Mouse (Mus musculus): ENCODE measurements around the gene Myom3. TPM values are rescaled to one million over a fixed set of nuclear protein-coding genes. Genes with fewer than 3 reads are reported as not detected.
A peak's percentile ranks its signal among the peaks of the same experiment; 100 is the strongest.

Gene Myom3
- total RNA-seq, 2 experiments from 2014 or later: 1.4 to 1.5 TPM

- DNase-seq (ENCODE audit: low spot score in 2 of 2): no peak
Measured at GRCm38 (mm10) chr4:135804169-135804568, 44.7 kb downstream of the Myom3 start.

GRCm38 (mm10) chr4:135814896-135815295 lies 55.4 kb downstream of the Myom3 start:
- no peak for DNase-seq (ENCODE audit: low spot score in 2 of 2)

GRCm38 (mm10) chr4:135816905-135817622 lies 57.5 kb downstream of the Myom3 start:
- peak; percentile 34 to 35 for DNase-seq (ENCODE audit: low spot score in 2 of 2)

GRCm38 (mm10) chr4:135818366-135818765 lies 58.9 kb downstream of the Myom3 start:
- DNase-seq (ENCODE audit: low spot score in 2 of 2): no peak

- no peak for DNase-seq (ENCODE audit: low spot score in 2 of 2)
Measured at GRCm38 (mm10) chr4:135819826-135820526, 60.5 kb downstream of the Myom3 start.

- DNase-seq (ENCODE audit: low spot score in 2 of 2): no peak
Measured at GRCm38 (mm10) chr4:135821772-135822171, 62.3 kb downstream of the Myom3 start.

GRCm38 (mm10) chr4:135823298-135823697 lies 63.8 kb downstream of the Myom3 start:
- DNase-seq (ENCODE audit: low spot score in 2 of 2): peak in 1 of 2 experiments; percentile 39

- no peak for DNase-seq (ENCODE audit: low spot score in 2 of 2)
Measured at GRCm38 (mm10) chr4:135824254-135824653, 64.7 kb downstream of the Myom3 start.

GRCm38 (mm10) chr4:135828491-135828890 lies 69.0 kb downstream of the Myom3 start:
- peak; percentile 50 to 68 for DNase-seq (ENCODE audit: low spot score in 2 of 2)

GRCm38 (mm10) chr4:135832070-135832469 lies 72.6 kb downstream of the Myom3 start:
- peak in 1 of 2 experiments; percentile 36 for DNase-seq (ENCODE audit: low spot score in 2 of 2)

- no peak for DNase-seq (ENCODE audit: low spot score in 2 of 2)
Measured at GRCm38 (mm10) chr4:135833301-135834123, 74.0 kb downstream of the Myom3 start.

- DNase-seq (ENCODE audit: low spot score in 2 of 2): no peak
Measured at GRCm38 (mm10) chr4:135834124-135834717, 74.7 kb downstream of the Myom3 start.

- DNase-seq (ENCODE audit: low spot score in 2 of 2): no peak
Measured at GRCm38 (mm10) chr4:135838925-135839292, 79.4 kb downstream of the Myom3 start.

GRCm38 (mm10) chr4:135839293-135840011 lies 79.9 kb downstream of the Myom3 start:
- DNase-seq (ENCODE audit: low spot score in 2 of 2): no peak

GRCm38 (mm10) chr4:135844400-135844799 lies 84.9 kb downstream of the Myom3 start:
- DNase-seq (ENCODE audit: low spot score in 2 of 2): no peak

GRCm38 (mm10) chr4:135847581-135847980 lies 88.1 kb downstream of the Myom3 start:
- DNase-seq (ENCODE audit: low spot score in 2 of 2): no peak

- DNase-seq (ENCODE audit: low spot score in 2 of 2): peak; percentile 69 to 88
Measured at GRCm38 (mm10) chr4:135850411-135851095, 91.0 kb downstream of the Myom3 start.

- no peak for DNase-seq (ENCODE audit: low spot score in 2 of 2)
Measured at GRCm38 (mm10) chr4:135851942-135852341, 92.4 kb downstream of the Myom3 start.

GRCm38 (mm10) chr4:135853987-135854546 lies 94.6 kb downstream of the Myom3 start:
- DNase-seq (ENCODE audit: low spot score in 2 of 2): no peak

GRCm38 (mm10) chr4:135854630-135855029 lies 95.1 kb downstream of the Myom3 start:
- DNase-seq (ENCODE audit: low spot score in 2 of 2): no peak

All from layer of hippocampus, postnatal 14 days (tissue).